Mouse (Mus musculus): ENCODE measurements around the gene 4930402H24Rik.

- no peak for TF ChIP-seq CTCF (IDR thresholded peaks at IDR 0.05; ENCODE audit: extremely low read depth, insufficient read length, insufficient replicate concordance, low read depth, low read length)
- TF ChIP-seq POLR2A (IDR thresholded peaks at IDR 0.05; ENCODE audit: low read depth, low read length): no peak
These were observed 248.7 kb downstream of the 4930402H24Rik start for GRCm38 (mm10) chr2:130657541-130657940.
